Mouse (Mus musculus): ENCODE measurements around the gene Rps6ka5.

Gene Rps6ka5

DNA sequence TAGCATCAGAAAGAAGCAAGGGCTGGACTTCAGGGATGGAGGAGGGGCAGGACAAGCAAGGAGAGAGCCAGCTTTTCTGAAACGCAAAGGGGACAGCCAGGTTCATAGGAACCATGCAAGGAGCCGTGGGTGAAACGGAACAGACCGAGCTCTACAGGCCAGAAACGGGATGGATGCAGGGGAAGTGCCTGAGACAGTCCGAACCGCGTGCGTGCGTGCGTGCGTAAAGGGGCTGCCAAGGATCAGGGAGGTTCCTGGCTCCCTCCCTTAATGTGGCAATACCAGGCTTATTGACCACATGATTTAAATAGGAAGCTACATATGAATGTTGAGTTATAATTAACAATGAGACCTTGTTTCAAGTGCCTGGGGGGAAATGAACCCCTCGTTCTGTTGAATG, 227.3 kb downstream of the Rps6ka5 start:
- no peak for DNase-seq (ENCODE audit: low spot score in 2 of 2)
